Mouse (Mus musculus): ENCODE results near the gene Zdhhc17.

DNA sequence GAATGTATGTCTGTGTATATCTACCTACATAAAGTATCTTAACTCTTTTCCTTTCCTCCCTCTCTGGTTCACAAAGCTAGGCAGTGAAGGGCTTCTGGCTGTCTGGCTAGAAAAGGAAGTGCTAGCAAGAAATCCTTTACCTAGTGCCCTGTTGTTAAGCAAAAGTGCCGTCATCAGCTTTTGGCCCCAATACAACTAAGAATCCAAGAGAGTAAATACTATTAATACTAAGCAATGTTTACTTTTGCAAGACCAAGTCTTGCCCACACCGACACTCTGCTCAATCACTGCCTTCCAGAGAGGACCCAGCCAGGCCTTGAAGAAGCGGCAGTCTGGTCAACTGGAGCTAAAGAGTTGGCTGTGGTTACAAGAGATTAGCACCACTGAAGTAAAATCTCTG lies 38.9 kb downstream of the Zdhhc17 start:
- TF ChIP-seq CTCF (IDR thresholded peaks at IDR 0.05; ENCODE audit: borderline replicate concordance, insufficient read depth, low read length) (no peak), POLR2A (IDR thresholded peaks at IDR 0.05; ENCODE audit: low read depth, low read length) (no peak)

All from embryonic fibroblast, embryonic 13.5 days (primary cell).